Mouse (Mus musculus): ENCODE data around the gene Sugp1.

Gene Sugp1

DNA sequence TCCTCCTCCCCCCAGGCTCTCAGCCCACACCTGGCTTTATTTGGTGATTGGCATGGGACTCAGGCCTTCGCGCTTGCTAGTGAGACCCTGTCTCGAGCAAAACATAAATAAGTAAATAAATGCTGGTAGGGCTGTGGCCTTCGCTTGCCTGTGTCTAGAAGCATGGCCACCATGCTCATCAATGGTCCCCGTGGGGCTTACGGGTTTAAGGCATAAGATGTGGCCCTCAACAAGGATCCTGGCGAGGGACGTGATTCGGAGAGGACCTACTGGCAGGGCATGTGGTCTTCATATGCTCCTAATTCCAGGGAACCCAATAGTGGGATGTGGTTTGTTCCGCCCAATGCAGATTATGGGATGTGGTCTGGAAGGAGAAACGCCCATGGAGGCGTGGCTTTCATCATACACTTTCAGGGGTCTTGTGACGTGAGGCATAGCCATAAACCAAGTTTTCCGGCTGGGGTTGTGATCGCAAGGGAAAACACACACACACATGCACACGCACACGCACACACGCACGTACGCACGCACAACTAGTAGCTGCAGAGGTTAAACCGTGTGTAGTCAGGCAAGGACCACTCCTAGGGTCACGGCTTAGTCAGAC, 68.7 kb downstream of the Sugp1 start:
- no peak for DNase-seq (ENCODE audit: low spot score)

DNA sequence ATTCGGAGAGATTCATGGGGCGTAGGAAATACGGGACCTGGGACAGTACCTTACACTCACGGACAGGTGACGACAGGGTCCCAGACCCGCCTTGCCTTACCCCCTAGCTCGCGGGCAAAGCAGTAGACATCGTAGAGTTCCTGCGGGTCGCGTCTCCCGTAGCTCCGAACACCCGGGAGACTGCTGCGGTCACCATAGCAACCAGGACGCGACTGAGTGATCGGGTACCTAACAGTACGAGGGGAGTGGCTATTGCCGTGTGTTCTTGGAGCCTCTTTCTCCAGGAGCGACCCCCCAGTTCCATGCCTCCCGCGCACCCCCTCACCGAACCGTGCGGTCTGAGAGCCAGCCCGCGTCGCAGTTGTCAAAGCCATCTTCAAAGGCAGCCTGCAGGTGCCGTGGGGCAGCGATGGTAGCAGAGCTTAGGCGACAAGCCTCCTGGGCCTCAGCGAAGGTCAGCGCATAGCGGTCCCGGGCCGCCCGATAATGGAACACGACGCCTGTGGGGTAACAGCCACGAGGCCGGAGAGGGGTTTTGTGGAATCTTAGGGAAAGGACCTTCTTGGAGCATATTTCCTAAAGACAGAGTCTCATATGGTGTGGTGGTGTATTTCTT, 69.9 kb downstream of the Sugp1 start:
- no peak for DNase-seq (ENCODE audit: low spot score)

DNA sequence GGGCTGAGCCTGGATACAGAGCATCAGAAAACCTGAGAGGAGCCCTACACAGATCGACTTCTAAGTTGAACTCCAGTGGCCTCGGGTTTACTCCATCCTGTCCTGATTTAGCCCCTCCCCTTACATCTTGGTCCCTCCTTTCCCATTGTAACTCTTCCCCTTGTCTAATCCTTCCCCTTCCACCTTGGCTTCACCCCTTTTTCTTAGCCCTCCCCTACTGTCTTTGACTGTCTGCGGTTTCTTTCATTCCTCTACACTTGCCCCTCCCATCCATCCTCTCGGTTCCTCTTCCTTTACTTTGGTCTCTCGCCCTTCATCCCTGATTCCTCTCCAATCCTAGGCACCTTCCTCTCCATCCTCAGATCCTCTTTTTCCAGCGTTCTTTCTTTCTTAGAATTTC, 71.9 kb downstream of the Sugp1 start:
- no peak for DNase-seq (ENCODE audit: low spot score)

DNA sequence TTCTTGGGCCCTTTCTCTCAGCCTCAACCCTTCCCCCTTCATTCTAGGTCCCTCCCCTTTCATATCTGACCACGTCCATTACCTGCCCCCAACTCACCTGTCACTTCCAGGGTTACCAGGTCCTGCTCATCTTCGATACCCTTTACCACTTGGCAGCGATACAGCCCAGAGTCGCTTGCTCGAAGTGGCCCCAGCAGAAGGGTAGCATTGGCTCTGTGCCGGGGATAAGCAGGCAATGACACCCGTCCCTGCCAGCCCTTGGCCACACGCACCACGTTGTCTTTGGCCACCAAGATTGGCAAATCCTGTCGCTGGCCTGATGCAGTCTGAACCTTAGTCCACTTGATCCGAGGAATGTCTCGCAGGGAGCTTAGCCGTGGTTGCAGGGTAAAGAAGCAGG, 72.3 kb downstream of the Sugp1 start:
- no peak for DNase-seq (ENCODE audit: low spot score)

DNA sequence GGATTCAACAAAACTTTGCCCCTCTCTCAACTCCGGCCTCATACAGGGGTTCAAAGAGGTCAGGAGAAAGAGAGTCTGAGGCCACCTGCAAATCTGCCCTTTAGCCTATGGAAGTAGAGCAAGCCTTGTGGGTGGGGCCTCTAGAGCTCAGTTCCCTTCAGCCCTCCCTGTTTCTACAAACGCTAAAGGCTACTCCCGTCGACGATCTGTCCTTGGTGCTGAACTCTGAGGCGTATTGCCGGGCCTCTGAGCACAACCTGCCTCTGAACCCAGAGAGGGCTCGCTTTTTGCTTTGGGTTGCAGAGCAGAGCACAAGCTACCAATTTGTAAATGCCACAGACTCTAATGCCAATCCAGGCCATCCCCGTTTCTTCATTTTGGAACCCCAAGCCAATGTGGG, 75.0 kb downstream of the Sugp1 start:
- DNase-seq (ENCODE audit: low spot score) = no peak

DNA sequence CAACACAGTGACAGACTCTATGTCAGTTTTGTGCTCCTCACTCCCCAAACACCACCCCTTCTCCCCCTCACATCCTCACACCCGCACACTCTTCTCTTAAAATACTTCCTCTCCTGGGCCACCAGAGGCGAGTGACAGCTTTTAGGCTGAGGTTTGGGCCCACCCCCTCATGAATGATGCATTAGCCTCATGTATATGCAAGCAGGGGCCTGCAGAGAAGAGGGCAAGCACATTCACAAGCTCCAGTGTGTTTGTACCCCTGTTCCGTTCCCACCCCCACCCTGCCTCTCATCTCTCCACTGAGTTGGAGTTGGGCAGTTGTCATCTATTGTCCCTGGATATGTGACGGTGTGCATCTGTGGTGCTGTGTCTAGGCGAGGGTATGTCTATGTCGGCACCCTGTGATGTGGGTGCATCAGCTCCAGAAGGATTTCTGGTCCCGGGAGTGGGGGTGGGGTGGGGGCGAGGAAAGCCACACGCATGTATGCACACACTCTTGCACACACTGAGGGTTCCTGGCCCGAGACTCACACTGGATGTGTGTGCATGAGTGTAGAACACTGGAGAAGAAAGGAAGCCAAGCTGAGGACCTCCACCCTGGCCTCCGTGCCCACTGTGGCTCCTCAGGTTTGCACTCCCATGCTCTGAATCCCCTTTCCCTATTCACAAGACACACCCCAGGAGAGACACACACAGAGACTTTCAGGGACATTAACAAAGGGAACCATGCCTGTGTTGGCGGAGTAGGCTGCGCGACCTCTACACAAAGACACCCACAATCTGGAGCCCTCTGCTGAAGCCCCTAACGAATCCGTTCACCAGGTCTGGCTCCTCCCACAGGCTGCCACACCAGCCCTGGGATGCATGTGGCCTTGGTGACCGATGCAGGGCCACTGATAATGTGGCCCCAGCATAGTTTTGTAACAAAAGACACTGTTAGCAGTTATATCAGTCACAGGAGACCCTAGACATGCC, 76.4 kb downstream of the Sugp1 start:
- no peak for DNase-seq (ENCODE audit: low spot score)

DNA sequence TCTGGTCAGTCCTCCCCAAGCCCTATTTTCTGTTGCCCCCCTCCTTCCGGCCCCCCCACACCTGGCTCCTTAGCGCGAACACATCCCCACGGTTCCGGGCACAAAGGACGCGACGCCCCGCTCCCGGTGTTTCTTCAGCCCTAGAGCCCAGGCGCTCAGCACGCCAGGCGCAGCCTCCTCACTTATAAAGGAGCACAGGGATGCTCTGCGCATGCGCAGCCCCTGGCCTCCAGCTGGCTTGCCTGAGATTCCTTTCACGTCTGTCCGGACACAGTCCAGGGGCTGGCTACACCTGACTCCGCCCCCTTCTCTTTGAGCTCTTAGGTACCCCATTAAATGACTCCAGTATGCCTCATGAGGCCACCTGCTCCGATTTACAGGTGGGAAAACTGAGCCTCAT, 78.1 kb downstream of the Sugp1 start, which contains the start of gene Ncan:
TSS of gene Ncan (minus strand) at position 207 of the 400 bp plus-strand sequence.
- peak; percentile 25 for DNase-seq (ENCODE audit: low spot score)
